Mouse (Mus musculus): ENCODE data around the gene Aim2. TPM values are rescaled to one million over a fixed set of nuclear protein-coding genes. Genes with fewer than 3 reads are reported as not detected.

Aim2 gene
- total RNA-seq, 2 experiments from 2014 or later: 0.91 to 1.2 TPM

- intact Hi-C loops (cut with DNase I): no loop called here
- no peak for DNase-seq
Measured at GRCm38 (mm10) chr1:173342425-173342824, 8.3 kb upstream of the Aim2 start.

- no peak for DNase-seq
- intact Hi-C loops (cut with DNase I): no loop called here
Measured at GRCm38 (mm10) chr1:173343934-173344333, 6.7 kb upstream of the Aim2 start.

- no peak for DNase-seq
- intact Hi-C loops (cut with DNase I): no loop called here
Measured at GRCm38 (mm10) chr1:173345112-173345511, 5.6 kb upstream of the Aim2 start.

GRCm38 (mm10) chr1:173348527-173348926 is 2.2 kb upstream of the Aim2 start:
- no peak for DNase-seq
- intact Hi-C loops (cut with DNase I): no loop called here

DNA sequence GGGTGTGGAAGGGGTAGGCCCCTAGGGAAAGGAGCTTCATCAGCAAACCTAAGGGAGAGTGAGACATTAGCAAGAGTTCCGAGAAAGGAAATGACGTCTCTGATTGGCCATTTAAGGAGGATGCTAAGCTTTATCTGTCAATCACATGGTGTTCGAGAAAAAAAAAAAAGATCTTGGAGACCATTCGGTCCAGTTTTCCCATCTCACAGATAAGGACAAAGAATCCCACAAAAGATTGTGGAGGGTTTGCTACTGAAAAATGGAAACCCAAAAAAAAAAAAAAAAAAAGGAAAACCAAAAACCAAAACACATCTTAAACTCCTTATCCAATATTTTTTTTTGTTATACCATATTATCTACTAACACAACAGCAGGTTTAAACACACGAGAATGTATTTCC is 1.5 kb upstream of the Aim2 start:
- intact Hi-C loops (cut with DNase I): no loop called here
- no peak for DNase-seq

- intact Hi-C loops (cut with DNase I): no loop called here
- DNase-seq: peak; percentile 23 to 60
Measured at GRCm38 (mm10) chr1:173349946-173350345, 733 bp upstream of the Aim2 start.

- DNase-seq: no peak
Measured at GRCm38 (mm10) chr1:173355107-173355846, 4.6 kb downstream of the Aim2 start.

GRCm38 (mm10) chr1:173356699-173357098 is 6.0 kb downstream of the Aim2 start:
- intact Hi-C loops (cut with DNase I): no loop called here

More at GRCm38 (mm10) chr1:173355107-173355846, 4.6 kb downstream of the Aim2 start:
- intact Hi-C loops (cut with DNase I): no loop called here

GRCm38 (mm10) chr1:173357799-173358198 is 7.1 kb downstream of the Aim2 start:
- no peak for DNase-seq
- intact Hi-C loops (cut with DNase I): no loop called here

More at GRCm38 (mm10) chr1:173356699-173357098, 6.0 kb downstream of the Aim2 start:
- DNase-seq: no peak

- intact Hi-C loops (cut with DNase I): no loop called here
- no peak for DNase-seq
Measured at GRCm38 (mm10) chr1:173359590-173360290, 9.1 kb downstream of the Aim2 start.

GRCm38 (mm10) chr1:173361651-173362050 is 11.0 kb downstream of the Aim2 start:
- peak; percentile 52 to 74 for DNase-seq
- intact Hi-C loops (cut with DNase I): no loop called here

DNA sequence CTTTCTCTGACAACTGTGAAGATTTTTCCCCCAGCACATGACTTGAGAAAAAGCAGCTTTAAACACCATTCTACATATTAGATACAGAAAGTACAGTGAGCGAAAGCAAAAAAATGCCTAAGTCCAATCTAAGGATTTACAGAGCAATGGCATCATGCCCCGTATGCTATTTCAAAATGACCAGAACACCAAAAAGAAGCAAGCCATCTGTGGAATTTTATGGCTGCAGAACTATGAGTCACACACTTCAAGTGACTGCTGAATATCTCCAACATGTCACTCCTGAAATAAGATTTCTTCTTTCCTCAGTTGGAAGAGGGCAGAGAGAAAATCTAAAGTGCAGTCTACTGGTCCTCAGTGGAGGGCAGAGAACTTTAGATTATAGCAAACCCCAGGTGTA is 12.8 kb downstream of the Aim2 start:
- intact Hi-C loops (cut with DNase I): no loop called here
- DNase-seq: no peak

GRCm38 (mm10) chr1:173364125-173364800 is 13.6 kb downstream of the Aim2 start:
- intact Hi-C loops (cut with DNase I): no loop called here
- DNase-seq: no peak

GRCm38 (mm10) chr1:173365970-173366409 is 15.3 kb downstream of the Aim2 start:
- intact Hi-C loops (cut with DNase I): no loop called here
- DNase-seq: no peak

GRCm38 (mm10) chr1:173366701-173367355 is 16.1 kb downstream of the Aim2 start:
- no peak for DNase-seq
- intact Hi-C loops (cut with DNase I): no loop called here

GRCm38 (mm10) chr1:173367356-173368046 is 16.8 kb downstream of the Aim2 start, which contains the start of gene Cadm3:
TSS of gene Cadm3 (minus strand) at chr1:173367695.
- peak in 1 of 2 experiments; percentile 12 for DNase-seq
- intact Hi-C loops (cut with DNase I): no loop called here

DNA sequence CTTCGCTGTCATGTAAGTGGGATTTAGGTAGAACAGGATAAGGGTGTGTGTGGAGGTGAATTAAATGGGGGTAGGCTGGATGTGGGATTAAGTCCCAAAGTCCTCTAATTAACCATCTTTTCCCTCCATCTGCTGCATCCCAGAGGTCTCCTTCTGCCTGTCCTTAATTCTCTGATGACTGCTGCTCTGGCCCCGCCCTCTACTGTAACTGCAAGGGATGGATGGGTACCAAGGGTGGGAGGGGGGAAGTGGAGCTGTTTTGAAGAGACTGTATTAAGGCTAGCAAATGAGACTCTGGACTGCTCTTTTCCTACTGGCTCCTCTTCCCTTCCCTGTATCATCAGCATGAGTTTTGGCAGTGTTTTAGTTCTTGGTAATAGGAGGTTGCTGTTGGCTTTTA is 18.9 kb downstream of the Aim2 start:
- DNase-seq: no peak
- intact Hi-C loops (cut with DNase I): no loop called here

GRCm38 (mm10) chr1:173370456-173370855 is 19.8 kb downstream of the Aim2 start:
- intact Hi-C loops (cut with DNase I): no loop called here
- no peak for DNase-seq

GRCm38 (mm10) chr1:173371586-173371985 is 20.9 kb downstream of the Aim2 start:
- DNase-seq: no peak
- intact Hi-C loops (cut with DNase I): no loop called here

DNA sequence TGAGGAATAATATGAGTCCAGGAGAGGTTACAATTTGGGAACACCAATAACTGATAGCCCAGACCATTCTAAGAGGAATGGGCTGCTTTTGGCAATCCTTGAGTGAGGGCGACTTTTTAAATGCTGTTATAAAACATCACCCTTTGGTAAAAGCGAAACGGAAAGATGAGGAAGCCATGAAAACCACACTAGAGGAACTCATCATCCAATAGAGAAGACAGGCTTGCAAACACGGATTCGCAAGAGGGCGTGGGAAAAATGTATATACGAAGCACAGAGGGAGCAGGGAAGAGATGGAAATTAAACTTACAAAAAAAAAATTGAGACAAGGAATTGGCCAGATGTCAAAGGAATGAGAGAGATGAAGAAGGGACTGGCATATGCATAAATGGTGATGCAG is 23.3 kb downstream of the Aim2 start:
- intact Hi-C loops (cut with DNase I): no loop called here
- DNase-seq: no peak
